8 mouse cellular contexts compared by ENCODE assay signal in genomic region chr14:121279106-121279505, GRCm38 (mm10).
DNase-seq lines count a peak whose midpoint lies in the region; ATAC-seq lines count a peak whose summit lies in the region.

No protein-coding gene starts in this region.

- H3K4me3 ChIP-seq in intestine, embryonic 14.5 days (ENCODE audit: low read depth, low read length) = no peak overlapping the region

- no peaks in the 10 kb centered on the region for H3K27me3 ChIP-seq in intestine, embryonic 14.5 days (replicated peaks; ENCODE audit: control insufficient read depth, insufficient read depth, low read length)

- peak; percentile 86 to 87 for DNase-seq in adrenal gland, adult 18-20 months (ENCODE audit: low spot score in 2 of 2)
- DNase-seq in embryo, embryonic 10.5 days (ENCODE audit: low spot score) = peak; percentile 92
- peak; percentile 59 for DNase-seq in gastrocnemius, postnatal 25 days
- peak; percentile 93 for DNase-seq in intestine, embryonic 14.5 days (ENCODE audit: low spot score)
- DNase-seq in left cerebral cortex, postnatal 10 days (ENCODE audit: extremely low spot score in 1 of 2, low spot score in 2 of 2) = peak; percentile 75 to 86
- DNase-seq in mesoderm, embryonic 11.5 days (ENCODE audit: low read depth, low spot score) = peak; percentile 83
- peak; percentile 73 for DNase-seq in right cerebral cortex, postnatal 25 days
- DNase-seq in urinary bladder, postnatal 4 days (ENCODE audit: low spot score in 2 of 2) = peak; percentile 73 to 89

- H3K9me3 ChIP-seq in intestine, embryonic 14.5 days (ENCODE audit: control insufficient read depth, low read length) = no peaks in the 10 kb centered on the region

- H3K9ac ChIP-seq in intestine, embryonic 14.5 days (ENCODE audit: low read length) = no peak overlapping the region

- 29% methylated on average over 6 of the region's 6 CpGs for WGBS in intestine, embryonic 14.5 days

- H3K36me3 ChIP-seq in intestine, embryonic 14.5 days (ENCODE audit: control insufficient read depth, insufficient read depth, low read length) = peaks cover 90% of the 10 kb centered on the region

- intact Hi-C loops in left cerebral cortex, postnatal 10 days (cut with DNase I) = loop anchor here (2.0 to 10.0 kb wide), 2 partner anchors 172 to 296 kb away; no protein-coding TSS in a partner anchor

- peak; percentile 62 for ATAC-seq in intestine, embryonic 14.5 days (replicated peaks; ENCODE audit: low FRiP score, low TSS enrichment, low read depth)

- H3K4me1 ChIP-seq in intestine, embryonic 14.5 days (replicated peaks; ENCODE audit: control insufficient read depth, insufficient read depth, low read length) = no peaks in the 10 kb centered on the region

- H3K4me2 ChIP-seq in intestine, embryonic 14.5 days (ENCODE audit: low read length) = no peak overlapping the region

- no peak overlapping the region for H3K27ac ChIP-seq in intestine, embryonic 14.5 days (ENCODE audit: low read depth)
